18 mouse cellular contexts compared by ENCODE assay signal in the genomic region with DNA sequence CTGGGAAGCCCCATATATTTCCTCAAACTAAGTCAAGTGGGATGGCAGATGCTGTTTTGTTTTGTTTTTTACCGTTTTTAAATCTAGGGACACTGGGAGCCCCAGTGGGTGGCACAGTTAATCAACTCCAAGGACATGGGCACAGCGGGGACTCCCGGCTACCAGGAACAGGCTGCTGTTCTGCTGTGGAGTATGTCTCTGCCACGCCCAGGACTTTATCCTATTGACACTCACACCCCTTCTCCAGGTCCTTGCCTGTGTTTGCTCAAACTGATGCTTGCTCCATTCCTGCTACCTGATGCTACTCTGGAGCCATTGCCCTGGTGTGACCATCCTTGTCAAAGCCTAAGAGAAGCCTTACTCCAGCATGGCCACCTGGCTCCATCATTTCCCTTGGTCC.
"Had no signal": no experiment of that assay in that cellular context is flagged by ENCODE, and none has a peak within 500 bp of the region (broad histone marks: within the 10 kb centered on the region; RNA-seq: fewer than 3 reads in every experiment).

No protein-coding gene starts in this region.

- H3K27ac ChIP-seq: limb, embryonic 15.5 days; liver, embryonic 14.5 days; macrophage; midbrain, embryonic 12.5 days; midbrain, embryonic 15.5 days; stomach, postnatal 0 days had no signal

- H3K4me2 ChIP-seq: limb, embryonic 15.5 days; liver, embryonic 11.5 days; lung, embryonic 14.5 days; midbrain, embryonic 12.5 days; midbrain, embryonic 15.5 days; neural tube, embryonic 13.5 days had no signal

- H3K9me3 ChIP-seq: limb, embryonic 15.5 days; midbrain, embryonic 12.5 days; midbrain, embryonic 15.5 days; neural tube, embryonic 13.5 days had no signal

- ATAC-seq: liver, postnatal 0 days; lung, postnatal 0 days; midbrain, embryonic 15.5 days had no signal

- H3K36me3 ChIP-seq: limb, embryonic 15.5 days; midbrain, embryonic 12.5 days; midbrain, embryonic 15.5 days had no signal

- DNase-seq: kidney, adult 9 months; kidney, postnatal 14 days; kidney, postnatal 4 days; left cerebral cortex, postnatal 4 days; liver, postnatal 0 days; lung, embryonic 14.5 days; thymus, adult 2 months; thymus, postnatal 14 days; thymus, postnatal 4 days had no signal

- H3K4me3 ChIP-seq: limb, embryonic 15.5 days; midbrain, embryonic 12.5 days; midbrain, embryonic 15.5 days; neural tube, embryonic 13.5 days had no signal

- H3K9ac ChIP-seq: limb, embryonic 15.5 days; liver, embryonic 14.5 days; liver, postnatal 0 days; lung, embryonic 14.5 days; midbrain, embryonic 12.5 days; midbrain, embryonic 15.5 days; neural tube, embryonic 13.5 days had no signal

- H3K27me3 ChIP-seq: limb, embryonic 15.5 days; midbrain, embryonic 12.5 days; midbrain, embryonic 15.5 days; neural tube, embryonic 13.5 days had no signal
